Mouse (Mus musculus) cerebellum, adult 18-20 months (tissue): ENCODE measurements around the gene Crtc1.

Experiments
- DNase-seq, 2 experiments: peaks; one replicate each; pipeline ENCODE4 v3.0.0; 2021

Gene Crtc1

GRCm38 (mm10) chr8:70419879-70420643 lies 19.3 kb downstream of the Crtc1 start:
- DNase-seq: no peak

GRCm38 (mm10) chr8:70418954-70419353 lies 20.4 kb downstream of the Crtc1 start:
- DNase-seq: peak in 1 of 2 experiments; percentile 55

GRCm38 (mm10) chr8:70417914-70418313 lies 21.5 kb downstream of the Crtc1 start:
- peak in 1 of 2 experiments; percentile 67 for DNase-seq

GRCm38 (mm10) chr8:70416941-70417340 lies 22.4 kb downstream of the Crtc1 start:
- peak; percentile 71 to 79 for DNase-seq

- DNase-seq: no peak
Measured at GRCm38 (mm10) chr8:70415540-70416451, 23.6 kb downstream of the Crtc1 start.

GRCm38 (mm10) chr8:70414310-70414946 lies 25.0 kb downstream of the Crtc1 start:
- no peak for DNase-seq

GRCm38 (mm10) chr8:70410281-70410680 lies 29.1 kb downstream of the Crtc1 start:
- peak; percentile 64 to 66 for DNase-seq

GRCm38 (mm10) chr8:70409455-70409871 lies 29.9 kb downstream of the Crtc1 start:
- DNase-seq: peak; percentile 56 to 69

- peak in 1 of 2 experiments; percentile 45 for DNase-seq
Measured at GRCm38 (mm10) chr8:70409019-70409418, 30.4 kb downstream of the Crtc1 start.

- DNase-seq: no peak
Measured at GRCm38 (mm10) chr8:70408301-70408700, 31.1 kb downstream of the Crtc1 start.

- DNase-seq: peak in 1 of 2 experiments; percentile 53
Measured at GRCm38 (mm10) chr8:70406427-70407069, 32.8 kb downstream of the Crtc1 start.

- DNase-seq: no peak
Measured at GRCm38 (mm10) chr8:70405189-70405588, 34.2 kb downstream of the Crtc1 start.

GRCm38 (mm10) chr8:70404212-70404611 lies 35.2 kb downstream of the Crtc1 start:
- no peak for DNase-seq

- DNase-seq: peak; percentile 91 to 94
Measured at GRCm38 (mm10) chr8:70397611-70398563, 41.5 kb downstream of the Crtc1 start.

- DNase-seq: no peak
Measured at GRCm38 (mm10) chr8:70396184-70396583, 43.2 kb downstream of the Crtc1 start.

- DNase-seq: peak; percentile 95 to 96
Measured at GRCm38 (mm10) chr8:70395649-70396048, 43.7 kb downstream of the Crtc1 start.

GRCm38 (mm10) chr8:70394269-70394998 lies 44.9 kb downstream of the Crtc1 start:
- DNase-seq: no peak

- no peak for DNase-seq
Measured at GRCm38 (mm10) chr8:70393087-70393486, 46.3 kb downstream of the Crtc1 start.

- peak; percentile 65 to 66 for DNase-seq
Measured at GRCm38 (mm10) chr8:70389678-70390077, 49.7 kb downstream of the Crtc1 start.

- DNase-seq: peak; percentile 81 to 85
Measured at GRCm38 (mm10) chr8:70383287-70383686, 56.1 kb downstream of the Crtc1 start.

- DNase-seq: peak; percentile 61 to 73
Measured at GRCm38 (mm10) chr8:70380069-70380468, 59.3 kb downstream of the Crtc1 start.
